Mouse (Mus musculus) kidney, adult 9 months (tissue): Measurements from ENCODE around the gene Hip1.
"Not testable (repeated sequence)": the region's sequence is repeated elsewhere in the genome, so short reads cannot be mapped to it uniquely, and the experiment has no call there.

Source experiments
- DNase-seq: peaks from one replicate; pipeline ENCODE4 v3.0.0; 2022

Hip1 gene

GRCm38 (mm10) chr5:135433861-135434260 lies 111.1 kb downstream of the Hip1 start:
- DNase-seq = no peak

- no peak for DNase-seq
Measured at GRCm38 (mm10) chr5:135431111-135431510, 113.8 kb downstream of the Hip1 start.

DNA sequence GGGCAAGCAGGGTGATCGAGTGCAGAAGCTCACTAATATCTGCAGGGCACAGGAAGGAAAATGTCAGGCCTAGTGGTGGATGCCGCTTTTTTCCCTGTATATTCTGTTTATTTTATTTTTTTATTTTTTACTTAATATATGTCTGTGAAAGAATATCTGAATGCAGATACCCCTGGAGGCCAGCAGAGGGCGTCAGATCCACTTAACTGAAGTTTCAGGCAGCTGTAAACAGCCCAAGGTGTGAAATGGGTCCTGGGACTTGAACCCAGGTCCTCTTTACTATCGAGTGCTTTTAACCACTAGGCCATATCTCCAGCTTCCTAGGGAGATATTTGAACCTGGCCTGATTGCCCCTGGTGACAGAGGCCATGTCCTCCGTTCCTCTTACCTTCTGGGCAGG lies 116.1 kb downstream of the Hip1 start:
- DNase-seq = peak; percentile 10

- DNase-seq = no peak
Measured at GRCm38 (mm10) chr5:135410266-135410665, 134.7 kb downstream of the Hip1 start.

GRCm38 (mm10) chr5:135408114-135408513 lies 136.8 kb downstream of the Hip1 start:
- no peak for DNase-seq

- no peak for DNase-seq
Measured at GRCm38 (mm10) chr5:135405437-135405836, 139.5 kb downstream of the Hip1 start.

- no peak for DNase-seq
Measured at GRCm38 (mm10) chr5:135404623-135405022, 140.3 kb downstream of the Hip1 start.

DNA sequence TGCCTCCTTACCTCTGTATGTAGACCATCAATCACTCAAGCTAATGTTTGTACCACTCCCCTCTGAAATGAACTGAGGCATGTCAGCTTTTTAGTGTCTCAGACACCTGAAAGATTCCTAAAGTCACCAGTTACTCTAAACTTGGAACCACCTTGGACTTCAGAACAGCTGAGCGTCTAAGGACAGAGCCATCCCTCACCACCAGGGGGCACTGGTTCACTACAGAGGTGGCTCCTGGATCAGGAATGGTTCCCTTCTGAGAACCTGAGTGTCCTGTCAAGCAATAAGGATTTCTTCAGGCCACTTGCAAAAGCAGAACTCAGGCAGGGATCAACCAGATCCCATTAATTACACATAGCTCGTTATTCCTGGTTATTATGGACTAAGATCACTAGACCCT lies 144.7 kb downstream of the Hip1 start:
- peak; percentile 81 for DNase-seq

DNA sequence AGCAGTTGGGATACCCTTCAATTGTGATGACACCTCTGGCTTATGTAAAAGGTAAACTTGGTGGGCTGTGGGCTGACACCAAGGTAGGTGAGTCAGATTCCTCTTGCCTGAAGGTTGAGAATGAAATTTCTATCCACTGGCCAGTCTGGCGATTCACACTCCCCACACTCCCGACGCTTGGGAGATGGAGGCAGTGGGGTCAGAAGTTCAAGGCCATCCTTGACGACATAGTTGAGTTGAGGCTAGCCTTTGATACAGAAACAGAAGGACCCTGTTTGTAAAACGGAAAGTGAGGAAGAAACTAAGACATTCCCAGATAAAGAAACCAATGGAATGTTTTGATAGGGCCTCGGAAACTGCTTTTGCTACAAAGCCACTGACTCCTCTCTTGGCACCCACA lies 145.5 kb downstream of the Hip1 start:
- DNase-seq = no peak

DNA sequence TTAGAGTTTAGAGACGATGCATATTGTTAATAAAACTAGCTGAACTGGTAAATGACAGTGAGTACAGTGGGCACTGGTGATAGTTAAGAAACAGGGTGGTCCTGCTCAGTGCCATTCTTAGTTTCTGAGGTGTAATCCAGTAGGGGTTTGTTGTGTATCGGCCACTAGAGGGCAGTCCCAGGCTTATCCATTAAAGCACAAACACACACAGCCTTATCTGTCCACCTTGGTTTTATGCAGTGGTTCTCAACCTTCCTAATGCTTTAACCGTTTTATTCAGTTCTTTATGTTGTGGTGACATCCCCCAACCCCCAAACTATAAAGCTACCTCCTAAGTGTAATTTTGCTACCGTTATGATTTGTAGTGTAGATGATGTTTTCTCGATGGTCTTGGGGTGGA lies 149.1 kb downstream of the Hip1 start:
- peak; percentile 55 for DNase-seq

DNA sequence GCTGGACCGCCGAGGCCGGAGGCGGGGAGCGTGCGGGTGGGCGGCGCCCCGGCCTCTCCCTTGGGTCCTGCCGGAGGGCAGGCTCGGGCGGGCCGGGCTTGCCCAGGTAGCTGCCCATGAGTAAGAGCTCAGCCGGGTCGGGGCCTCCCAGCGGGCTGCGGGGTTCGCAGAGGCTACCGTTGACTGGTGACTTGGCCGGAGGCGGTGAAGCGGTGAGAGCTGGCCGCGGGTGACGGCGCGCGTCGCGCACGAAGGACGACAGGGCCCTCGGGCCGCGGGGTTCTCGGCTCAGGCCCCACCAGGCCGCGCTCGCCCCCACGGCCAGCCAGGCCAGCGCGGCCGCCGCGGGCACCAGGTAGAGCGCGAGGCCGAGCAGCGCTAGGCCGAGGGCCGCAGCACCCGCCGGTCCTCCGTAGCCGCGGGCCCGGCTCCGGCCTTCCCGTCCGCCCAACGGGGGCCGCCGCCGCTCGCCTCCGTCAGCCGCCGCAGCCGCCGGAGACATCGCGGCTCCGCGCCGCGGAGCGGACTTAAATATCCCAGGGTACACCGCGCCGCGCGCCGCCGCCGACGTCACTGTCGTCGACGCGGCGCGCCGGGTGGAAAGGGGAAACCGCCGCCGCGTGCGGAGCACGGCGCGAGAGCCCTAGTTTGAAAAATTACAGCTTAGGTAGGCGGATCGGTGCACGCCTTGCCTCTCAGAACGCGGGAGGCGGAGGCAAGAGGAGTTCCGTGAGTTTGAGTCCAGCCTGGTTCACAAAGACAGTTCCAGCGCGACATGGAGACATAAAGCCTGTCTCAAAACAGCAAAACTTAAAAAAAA lies 150.7 kb downstream of the Hip1 start, which contains the start of gene Pom121:
TSS of gene Pom121 (minus strand) at position 543 of the 820 bp plus-strand sequence.
- peak; percentile 87 for DNase-seq

DNA sequence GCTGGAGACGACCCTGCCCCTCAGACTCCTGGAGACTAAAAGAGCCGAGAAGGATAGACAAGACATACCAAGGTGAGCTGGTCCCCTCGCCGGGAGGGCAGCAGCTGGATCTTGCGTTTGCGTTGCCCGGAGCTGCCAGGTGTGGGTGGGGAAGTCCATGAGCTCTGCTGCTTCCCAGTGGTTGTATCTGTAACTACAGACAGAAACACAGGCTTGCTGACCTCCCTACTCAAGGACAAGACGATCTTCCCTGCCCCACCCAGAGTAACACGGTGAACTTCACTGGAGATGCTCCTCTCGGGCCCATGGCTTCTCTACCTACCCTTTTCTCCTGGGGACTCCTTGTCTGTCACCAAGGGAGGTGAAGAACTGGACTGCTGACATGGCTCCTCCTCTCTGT lies 161.1 kb downstream of the Hip1 start:
- DNase-seq = no peak

GRCm38 (mm10) chr5:135382746-135383145 lies 162.2 kb downstream of the Hip1 start:
- no peak for DNase-seq

GRCm38 (mm10) chr5:135381356-135381925 lies 163.5 kb downstream of the Hip1 start:
- DNase-seq = no peak

DNA sequence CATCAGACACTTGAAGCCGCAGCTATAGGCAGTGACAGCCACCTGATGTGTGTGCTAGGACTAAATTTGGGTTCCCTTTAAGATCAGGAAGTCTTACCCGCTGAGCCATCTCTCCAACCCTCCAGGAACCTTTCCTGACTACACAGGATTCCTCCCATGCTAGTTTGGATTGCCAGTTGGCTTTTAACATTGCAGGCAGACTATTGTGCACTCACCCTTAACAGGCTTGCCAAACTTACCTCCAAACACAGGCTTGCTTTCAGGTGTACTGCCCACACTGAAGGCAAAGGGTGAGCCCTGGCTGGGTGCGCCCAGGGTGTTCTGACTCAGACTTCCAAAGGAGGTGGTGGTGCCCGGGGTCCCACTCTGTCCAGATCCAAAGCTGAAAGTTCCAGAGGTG lies 164.2 kb downstream of the Hip1 start:
- no peak for DNase-seq

GRCm38 (mm10) chr5:135376341-135376740 lies 168.6 kb downstream of the Hip1 start:
- no peak for DNase-seq

DNA sequence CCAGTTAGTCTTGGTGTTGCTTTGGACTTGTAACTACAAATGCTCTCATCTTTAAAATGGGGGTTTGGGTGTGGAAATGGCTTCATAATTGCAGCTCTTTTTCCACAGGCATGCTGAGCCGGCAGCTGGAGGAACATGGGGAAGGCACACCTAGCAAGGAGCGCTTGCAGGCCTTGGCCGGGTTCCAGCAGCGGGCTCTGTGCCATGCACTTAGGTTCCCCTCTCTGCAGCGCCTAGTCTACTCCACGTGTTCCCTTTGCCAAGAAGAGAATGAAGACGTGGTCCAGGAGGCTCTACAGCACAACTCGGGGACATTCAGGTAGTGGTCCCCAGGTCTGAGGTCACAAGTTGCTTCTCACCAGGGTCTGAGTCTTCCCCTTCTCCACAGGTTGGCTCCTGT lies 169.8 kb downstream of the Hip1 start:
- peak; percentile 22 for DNase-seq

GRCm38 (mm10) chr5:135373601-135374000 lies 171.3 kb downstream of the Hip1 start:
- no peak for DNase-seq

- no peak for DNase-seq
Measured at GRCm38 (mm10) chr5:135371195-135371594, 173.7 kb downstream of the Hip1 start.

DNA sequence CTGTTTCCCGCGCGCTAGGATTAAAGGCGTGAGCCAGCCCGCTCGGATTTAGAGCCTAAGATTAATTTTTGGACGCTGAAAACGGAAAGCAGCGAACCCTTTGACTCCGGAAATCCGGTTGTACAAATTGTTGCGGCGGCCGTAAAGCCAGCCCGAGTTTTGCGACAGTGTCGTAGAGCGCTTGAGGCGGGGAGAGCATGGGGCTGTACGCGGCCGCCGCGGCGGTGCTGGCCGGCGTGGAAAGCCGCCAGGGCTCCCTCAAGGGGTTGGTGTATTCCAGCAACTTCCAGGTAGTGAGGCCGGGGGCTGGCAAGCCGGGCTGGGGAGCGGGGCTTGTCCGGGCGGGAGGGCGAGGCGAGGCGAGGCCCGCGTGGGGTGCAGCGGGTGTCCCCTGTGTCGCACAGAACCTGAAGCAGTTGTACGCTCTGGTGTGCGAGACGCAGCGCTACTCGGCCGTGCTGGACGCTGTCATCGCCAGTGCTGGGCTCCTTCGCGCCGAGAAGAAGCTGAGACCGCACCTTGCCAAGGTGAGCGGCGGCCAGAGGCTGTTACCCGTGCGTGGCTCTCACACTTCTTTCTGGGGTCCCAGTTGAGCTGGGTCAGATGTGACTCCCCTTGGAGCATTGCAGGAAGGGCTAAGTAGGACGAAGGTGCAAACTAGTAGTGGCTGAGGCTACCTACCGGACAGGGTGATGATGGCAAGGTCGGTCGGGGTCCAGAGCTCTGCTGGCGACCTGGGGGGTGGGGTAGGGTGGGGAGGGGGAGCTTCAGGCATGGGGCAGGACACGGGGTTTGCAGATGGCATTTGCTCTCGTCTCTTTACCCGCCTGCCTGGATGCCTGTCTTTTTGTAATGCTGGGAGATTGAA lies 174.9 kb downstream of the Hip1 start, which contains the start of gene Nsun5:
TSS of gene Nsun5 (plus strand) at position 167 of the 868 bp plus-strand sequence.
- DNase-seq = peak; percentile 95

DNA sequence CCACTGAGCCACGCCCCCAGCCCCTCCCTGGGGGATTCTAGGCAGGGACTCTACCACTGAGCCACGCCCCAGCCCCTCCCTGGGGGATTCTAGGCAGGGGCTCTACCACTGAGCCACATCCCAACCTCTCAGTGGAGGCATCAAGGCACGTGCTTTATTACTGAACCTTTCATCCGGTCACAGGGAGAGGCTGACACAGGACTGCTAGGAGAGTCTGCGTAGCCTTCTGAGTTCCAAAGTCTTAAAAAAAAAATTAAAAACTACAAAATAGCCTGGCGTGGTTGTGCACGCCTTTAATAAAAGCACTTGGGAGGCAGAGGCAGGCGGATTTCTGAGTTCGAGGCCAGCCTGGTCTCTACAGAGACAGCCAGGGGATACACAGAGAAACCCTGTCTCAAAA lies 175.7 kb downstream of the Hip1 start:
- DNase-seq = not testable (repeated sequence)

DNA sequence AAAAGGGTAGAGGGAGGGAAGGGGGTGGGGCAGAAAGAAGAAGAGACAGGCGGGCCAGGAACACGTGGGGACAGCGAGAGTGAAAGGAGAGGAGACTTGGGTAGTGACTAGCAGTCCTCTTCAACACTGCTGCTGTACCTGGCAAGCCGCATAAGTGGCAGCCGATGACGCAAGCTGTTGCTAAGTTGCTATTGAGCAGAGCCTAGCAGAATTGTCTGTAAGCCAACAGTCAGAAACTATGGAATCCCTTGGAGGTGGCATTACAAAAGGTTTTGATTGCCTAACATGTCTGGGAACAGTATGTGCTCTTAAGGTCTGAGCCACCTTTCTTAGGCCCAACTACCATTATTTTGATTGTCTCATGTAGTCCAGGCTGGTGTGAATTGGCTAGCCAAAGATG lies 176.6 kb downstream of the Hip1 start:
- DNase-seq = no peak

DNA sequence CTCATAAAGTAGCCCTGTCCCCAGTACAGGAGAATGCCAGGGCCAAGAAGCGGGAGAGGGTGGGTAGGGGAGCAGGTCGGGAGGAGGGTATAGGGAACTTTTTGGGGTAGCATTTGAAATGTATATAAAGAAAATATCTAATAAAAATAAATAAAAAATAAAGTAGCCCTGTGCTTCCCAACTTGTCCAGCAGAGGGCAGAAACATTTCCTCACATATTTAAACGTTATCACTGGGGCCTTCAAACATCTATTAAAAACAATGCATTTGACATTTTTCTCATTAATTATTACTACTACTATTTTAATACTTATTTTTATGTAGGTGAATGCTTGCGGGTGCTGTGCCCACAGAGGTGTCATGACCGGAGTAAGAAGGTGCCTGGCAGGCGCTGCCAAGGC lies 177.1 kb downstream of the Hip1 start:
- DNase-seq = peak; percentile 44
